Mouse (Mus musculus) urinary bladder, postnatal 0 days (tissue): ENCODE results near the gene Olfr138. TPM values are rescaled to one million over a fixed set of nuclear protein-coding genes. Genes with fewer than 3 reads are reported as not detected.

ENCODE experiments used
- polyA plus RNA-seq: library from polyadenylated mRNA; unstranded; fragments of >200 nt; fragmentation: Nextera tagmentation; extraction: Ambion mirVana; gene quantifications from 2 replicates; pipeline ENCODE4 v1.2.1, GENCODE M21; 2015

Gene Olfr138
- not detected in 2 replicates for polyA plus RNA-seq

DNA sequence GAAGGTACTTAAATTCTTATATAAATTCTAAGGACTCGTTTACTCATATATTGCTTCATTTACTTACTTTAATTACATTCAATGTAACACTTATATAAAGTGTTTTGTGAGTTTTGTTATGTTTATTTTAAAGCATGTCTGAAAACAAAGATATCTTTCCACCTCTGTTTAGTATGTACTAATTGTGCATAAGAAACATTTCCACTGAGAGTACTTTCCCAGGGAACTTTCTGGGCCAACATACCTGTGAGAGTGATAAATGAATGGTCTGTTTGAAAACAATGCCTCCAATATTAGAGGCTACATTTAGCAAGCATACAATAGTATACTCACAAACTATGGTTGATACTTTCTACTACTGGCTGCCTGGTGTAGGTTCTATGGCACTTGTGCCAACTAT lies at the start of gene Olfr138:
Gene Olfr138 (plus strand): TSS at position 301 of the 400 bp plus-strand sequence.

DNA sequence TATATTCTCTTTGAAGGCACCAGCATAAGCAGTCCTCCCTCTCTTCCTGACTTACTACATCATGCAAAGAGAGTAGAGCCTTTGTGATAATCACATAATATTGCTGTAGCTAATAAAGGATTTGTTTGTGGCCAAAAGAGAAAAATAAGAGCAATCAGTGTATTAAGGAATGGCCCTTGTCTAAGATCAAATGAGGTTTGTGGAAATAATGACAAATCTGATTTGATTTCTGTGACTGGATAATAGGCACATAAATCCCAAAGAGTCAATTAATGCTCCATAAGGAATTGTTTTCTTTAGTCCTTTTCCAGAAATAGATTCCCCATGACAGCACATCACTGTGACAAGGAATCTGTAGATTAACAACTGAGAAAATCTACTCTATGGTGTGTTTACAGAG lies 46.6 kb downstream of the Olfr138 start, which contains the start of gene Olfr137:
Gene Olfr137 (minus strand): TSS at position 101 of the 400 bp plus-strand sequence.

Other genes with a start within 250 kb of the Olfr138 start
- gene Olfr129, start 201.0 kb upstream of the Olfr138 start, polyA plus RNA-seq = not detected in 2 replicates
- not detected in 2 replicates for gene Olfr130, start 197.1 kb upstream of the Olfr138 start, polyA plus RNA-seq
- not detected in 2 replicates for gene Olfr131, start 172.3 kb upstream of the Olfr138 start, polyA plus RNA-seq
- gene Olfr132, start 126.5 kb upstream of the Olfr138 start, polyA plus RNA-seq = not detected in 2 replicates
- gene Olfr133, start 115.8 kb upstream of the Olfr138 start, polyA plus RNA-seq = not detected in 2 replicates
- not detected in 2 replicates for gene Olfr134, start 89.6 kb upstream of the Olfr138 start, polyA plus RNA-seq
- not detected in 2 replicates for gene Olfr135, start 56.7 kb upstream of the Olfr138 start, polyA plus RNA-seq
- gene Olfr137, start 46.5 kb downstream of the Olfr138 start, polyA plus RNA-seq = not detected in 2 replicates
- gene Olfr136, start 68.8 kb downstream of the Olfr138 start, polyA plus RNA-seq = not detected in 2 replicates
- gene Esp36, start 159.2 kb downstream of the Olfr138 start, polyA plus RNA-seq = not detected in 2 replicates